Mouse (Mus musculus): Measurements from ENCODE around the gene Kcnk5.

The Kcnk5 gene

DNA sequence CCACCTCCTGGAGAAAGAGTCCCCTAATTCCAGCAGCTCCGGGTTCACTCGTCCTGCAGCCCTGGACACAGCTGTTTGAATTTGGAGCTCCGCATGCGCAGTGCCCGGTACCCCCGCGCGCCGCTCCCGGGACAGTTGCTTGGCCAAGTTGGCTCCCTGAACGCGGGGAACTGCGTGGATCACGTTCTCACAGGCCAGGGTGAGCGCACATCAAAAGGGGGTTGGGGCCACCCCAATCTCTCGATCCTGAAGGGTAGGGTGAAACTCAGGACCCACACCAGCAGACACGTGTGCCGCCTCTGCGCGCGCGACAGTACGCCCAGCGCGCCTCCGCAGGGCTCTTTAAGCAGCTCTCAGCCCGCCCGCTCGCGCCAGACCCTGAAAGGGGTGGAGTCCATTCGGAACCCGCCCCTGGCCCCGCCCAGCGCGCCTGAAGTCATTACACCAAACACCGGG, at the start of gene Kcnk5:
Gene Kcnk5, minus strand, starts transcription at position 344 of the 456 bp plus-strand sequence.
- peak; percentile 30 to 60 for DNase-seq (ENCODE audit: low spot score in 2 of 2)

DNA sequence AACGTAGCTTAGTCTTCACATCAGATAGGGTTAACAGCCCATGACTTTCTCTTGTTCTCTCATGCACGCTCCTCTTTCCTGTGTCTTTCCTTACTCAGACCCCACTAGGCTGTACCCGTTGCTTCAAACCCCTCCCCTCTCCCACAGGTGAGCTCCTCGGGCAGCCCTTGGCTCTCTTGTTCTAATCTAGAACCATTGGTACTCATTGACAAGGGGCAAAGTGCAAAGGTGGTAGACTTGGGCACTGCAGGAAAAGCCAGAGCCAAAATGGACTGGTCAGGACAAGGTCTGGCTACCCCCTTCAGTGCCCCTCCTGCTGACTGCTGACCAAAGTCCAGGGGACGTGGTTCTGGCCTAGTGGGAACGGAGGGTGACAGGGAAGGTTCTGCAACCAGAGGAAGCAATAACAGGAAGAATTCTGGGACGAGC, 48.5 kb upstream of the Kcnk5 start:
- no peak for DNase-seq (ENCODE audit: low spot score in 2 of 2)

DNA sequence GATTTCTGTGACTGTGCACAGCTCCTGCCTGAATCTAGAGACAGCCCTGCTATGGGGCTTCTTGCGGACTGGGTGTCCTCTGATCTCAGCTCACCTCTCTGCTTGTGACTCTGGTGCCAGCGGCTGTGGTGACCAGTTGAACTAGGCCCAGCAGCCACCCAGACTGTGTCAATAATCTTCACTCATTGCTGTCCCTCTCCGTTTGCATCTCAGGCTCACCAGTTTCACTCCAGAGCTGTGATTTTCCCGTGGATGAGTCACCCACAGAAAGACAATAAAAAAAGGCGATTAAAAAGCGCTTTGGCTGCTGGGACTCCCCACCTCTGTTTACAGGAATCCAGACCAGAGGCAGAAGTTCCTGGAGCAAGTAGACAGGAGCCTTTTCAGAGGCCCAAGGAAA, 47.8 kb upstream of the Kcnk5 start:
- DNase-seq (ENCODE audit: low spot score in 2 of 2): no peak

DNA sequence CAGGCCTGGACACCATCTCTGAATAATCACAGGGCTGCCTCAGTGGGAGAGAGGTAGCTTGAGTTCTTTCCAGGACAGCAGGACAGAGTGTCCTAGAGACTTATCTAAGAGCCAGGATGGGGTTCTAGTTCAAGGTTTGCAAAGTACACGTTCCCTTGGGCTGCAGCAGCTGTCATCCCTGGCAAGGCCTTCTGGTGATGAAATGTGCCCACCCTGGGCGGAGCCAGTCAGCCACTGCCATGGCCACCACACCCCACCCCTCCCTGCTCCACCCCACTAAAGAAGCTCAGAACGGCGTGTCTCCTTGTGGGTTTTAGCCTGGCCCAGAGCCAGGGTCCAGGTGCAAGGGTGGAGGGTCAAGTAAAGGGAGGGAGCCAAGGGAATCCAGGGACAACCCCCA, 46.7 kb upstream of the Kcnk5 start:
- no peak for DNase-seq (ENCODE audit: low spot score in 2 of 2)

DNA sequence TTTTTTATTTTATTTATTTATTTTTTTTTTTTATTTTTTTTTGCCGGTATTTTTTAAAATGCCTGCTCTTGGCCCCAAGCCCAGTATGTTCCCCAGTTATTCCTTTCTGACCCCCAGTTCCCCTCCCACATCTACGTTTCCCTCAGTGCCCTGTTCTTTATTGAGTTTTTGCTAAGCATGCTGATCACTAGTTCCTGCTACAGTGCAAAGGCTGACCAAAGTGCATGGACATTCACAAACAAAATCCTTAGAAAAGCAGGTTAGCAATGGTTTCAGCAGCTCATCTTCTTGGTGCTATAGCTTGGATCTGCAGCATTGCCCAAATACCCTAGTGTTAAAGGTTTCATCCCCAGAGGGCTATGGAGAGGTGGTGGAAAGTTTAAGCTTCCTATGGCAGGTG, 45.4 kb upstream of the Kcnk5 start:
- no peak for DNase-seq (ENCODE audit: low spot score in 2 of 2)

DNA sequence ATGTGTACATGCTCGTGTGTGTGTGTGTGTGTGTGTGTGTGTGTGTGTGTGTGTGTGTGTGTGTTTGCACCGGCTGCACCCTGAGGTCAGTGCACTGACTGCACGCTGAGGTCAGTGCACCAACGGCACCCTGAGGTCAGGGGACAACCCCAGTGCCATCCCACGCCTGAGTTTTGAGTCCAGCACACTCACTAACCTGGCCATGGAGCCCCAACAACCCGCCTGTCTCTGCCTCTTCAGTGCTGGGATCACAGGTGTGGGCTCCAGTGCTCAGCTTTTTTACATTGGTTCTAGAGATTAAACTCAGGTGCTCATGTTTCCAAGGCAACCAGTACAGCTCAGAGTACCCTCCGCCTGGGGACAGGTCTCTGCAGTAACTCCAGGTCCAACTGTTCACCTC, 44.9 kb upstream of the Kcnk5 start:
- no peak for DNase-seq (ENCODE audit: low spot score in 2 of 2)

DNA sequence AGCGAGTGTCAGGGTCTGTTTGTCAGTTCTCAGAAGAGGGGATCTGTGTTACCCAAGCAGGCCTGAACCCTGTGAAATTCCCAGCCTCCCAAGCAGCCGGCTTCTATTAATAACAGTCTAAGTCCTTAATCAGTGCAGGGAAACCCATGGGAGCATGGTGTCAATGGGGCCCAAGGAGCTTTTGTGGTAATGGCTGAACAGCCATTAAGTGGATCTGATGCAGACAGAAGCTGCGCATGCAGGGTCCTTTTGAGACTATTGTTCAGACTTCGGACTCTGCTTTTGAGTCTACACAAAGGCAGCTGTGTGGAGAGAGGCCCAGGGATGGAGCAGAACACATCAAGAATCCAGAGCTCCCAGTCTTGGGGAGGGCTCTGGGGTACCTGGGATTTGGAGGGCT, 43.9 kb upstream of the Kcnk5 start:
- DNase-seq (ENCODE audit: low spot score in 2 of 2): no peak

DNA sequence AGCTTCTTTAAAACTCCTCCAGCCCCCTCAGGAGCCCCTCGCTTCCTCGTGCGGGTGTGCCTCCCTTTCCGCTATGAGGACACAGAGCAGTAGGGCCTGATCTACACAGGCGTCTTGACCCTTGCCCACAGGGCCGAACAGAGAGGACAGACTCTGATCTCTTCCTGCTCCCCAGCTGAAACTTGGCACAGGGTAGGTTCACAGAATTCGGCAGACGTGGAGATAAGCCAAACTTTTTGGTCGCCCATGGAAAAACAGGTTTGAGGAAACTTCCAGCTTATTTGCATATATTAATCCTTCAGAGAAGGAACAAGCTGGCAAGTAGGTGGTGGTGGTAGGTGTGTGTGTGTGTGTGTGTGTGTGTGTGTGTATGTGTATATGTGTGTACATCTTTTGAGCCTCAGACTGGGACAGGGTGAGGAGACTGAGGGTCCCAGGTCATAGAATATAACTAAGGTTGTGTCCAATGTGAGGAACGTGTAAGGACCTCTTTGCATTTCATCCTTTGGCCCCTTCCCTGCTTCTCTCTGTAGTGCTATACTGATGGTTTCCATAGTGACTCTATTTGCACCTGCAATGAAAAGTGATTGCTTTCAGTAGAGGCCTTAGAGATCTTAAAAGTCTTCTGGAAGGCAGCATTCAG, 43.1 kb upstream of the Kcnk5 start:
- no peak for DNase-seq (ENCODE audit: low spot score in 2 of 2)

DNA sequence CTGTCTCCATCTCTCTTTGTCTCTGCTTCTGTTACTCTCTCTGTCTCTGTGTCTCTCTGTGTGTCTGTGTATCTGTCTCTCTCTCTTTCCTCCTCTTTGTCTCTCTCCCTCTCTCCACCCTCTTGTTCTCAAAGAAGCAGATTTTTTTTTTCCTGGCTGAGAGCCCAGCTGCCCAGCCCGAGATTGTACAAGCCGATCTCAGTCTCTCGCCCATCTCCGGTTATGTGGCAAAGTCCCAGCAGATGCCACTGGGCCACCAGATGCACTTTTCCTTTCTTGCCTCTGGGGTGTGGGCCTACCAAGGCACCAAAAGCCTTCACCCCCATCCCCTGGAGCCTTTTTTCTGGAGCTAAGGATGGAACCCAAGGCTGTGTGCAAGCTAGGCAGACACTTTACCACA, 42.6 kb upstream of the Kcnk5 start:
- DNase-seq (ENCODE audit: low spot score in 2 of 2): no peak

DNA sequence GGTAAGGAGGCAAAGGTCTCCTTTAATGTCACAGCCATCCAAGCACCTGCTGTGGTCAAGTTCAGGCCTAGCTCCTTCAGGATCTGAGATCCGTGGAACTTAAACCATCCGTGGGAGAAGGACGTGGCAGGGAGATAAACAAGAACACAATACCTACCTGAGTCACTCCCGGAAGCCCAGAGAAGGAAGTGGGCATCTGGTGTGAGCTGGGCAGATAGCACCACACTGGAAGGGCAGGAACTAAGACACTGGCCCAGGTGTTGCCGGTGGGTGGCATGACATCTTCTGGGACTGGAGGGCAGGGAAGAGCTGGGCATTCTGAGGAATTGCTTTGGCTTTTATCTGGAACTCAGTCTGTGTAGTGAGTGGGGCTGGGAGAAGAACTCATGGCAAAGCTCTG, 41.6 kb upstream of the Kcnk5 start:
- no peak for DNase-seq (ENCODE audit: low spot score in 2 of 2)

DNA sequence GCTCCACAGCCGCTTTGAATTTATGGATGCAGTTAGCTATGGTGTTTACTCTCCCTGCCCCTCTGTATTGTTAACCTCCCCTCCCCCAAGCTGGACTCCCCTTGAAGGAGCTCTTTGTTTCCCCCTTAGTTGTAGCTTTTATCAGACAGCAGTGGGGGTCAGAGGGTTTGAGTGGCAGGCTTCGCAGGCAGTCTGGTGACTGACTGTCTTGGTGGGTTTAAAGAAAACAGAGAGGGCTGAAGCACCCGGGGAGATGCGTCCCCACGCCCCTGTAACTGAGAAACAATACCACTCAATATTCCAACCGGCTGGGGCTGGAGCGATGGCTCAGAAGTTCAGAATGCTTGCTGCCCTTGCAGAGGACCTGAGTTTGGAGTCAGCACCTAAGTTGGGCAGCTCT, 39.5 kb upstream of the Kcnk5 start:
- no peak for DNase-seq (ENCODE audit: low spot score in 2 of 2)

DNA sequence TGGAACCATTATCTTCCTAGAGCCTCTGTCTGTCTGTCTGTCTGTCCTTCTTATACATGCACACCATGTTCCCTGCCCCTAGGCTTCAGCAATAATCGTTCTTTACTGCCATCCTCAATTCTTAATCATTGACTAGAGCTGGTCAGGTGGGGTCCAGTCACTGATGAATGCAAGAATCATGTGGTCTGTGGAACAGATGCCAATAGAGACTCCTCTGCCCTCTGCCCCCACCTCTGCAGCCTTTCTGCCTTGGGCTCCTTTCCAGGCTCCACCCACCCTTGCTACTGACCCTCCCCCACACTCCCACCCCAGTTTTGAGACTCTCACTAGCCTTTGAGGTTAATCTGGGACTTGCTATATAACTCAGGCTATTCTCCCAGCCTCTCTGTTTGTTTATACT, 38.2 kb upstream of the Kcnk5 start:
- no peak for DNase-seq (ENCODE audit: low spot score in 2 of 2)

DNA sequence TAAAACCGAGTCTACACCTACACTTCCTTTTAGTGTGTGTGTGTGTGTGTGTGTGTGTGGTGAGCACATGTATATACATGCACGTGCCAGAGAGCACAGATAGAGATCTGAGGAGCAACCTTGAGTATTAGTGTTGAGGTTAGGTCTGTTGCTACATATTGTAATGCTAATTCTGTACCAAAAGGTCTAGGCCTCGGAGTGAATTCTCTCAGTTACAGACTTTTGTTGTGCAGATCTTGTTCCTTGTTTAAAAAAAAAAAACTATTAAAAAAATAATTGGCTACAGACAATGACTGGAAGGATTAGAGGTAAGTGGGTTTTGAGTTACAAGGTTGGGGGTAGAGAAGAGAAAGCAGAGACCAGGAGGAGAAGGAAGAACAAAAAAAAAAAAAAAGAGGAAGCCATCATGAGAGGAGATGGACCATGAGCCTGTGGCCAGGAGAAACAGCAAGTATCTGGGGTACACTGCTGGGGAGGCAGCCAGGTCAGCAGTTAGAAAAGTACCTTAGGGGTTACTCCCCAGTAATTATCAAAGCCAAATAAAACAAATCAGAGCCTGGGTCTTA, 35.8 kb upstream of the Kcnk5 start:
- DNase-seq (ENCODE audit: low spot score in 2 of 2): no peak

DNA sequence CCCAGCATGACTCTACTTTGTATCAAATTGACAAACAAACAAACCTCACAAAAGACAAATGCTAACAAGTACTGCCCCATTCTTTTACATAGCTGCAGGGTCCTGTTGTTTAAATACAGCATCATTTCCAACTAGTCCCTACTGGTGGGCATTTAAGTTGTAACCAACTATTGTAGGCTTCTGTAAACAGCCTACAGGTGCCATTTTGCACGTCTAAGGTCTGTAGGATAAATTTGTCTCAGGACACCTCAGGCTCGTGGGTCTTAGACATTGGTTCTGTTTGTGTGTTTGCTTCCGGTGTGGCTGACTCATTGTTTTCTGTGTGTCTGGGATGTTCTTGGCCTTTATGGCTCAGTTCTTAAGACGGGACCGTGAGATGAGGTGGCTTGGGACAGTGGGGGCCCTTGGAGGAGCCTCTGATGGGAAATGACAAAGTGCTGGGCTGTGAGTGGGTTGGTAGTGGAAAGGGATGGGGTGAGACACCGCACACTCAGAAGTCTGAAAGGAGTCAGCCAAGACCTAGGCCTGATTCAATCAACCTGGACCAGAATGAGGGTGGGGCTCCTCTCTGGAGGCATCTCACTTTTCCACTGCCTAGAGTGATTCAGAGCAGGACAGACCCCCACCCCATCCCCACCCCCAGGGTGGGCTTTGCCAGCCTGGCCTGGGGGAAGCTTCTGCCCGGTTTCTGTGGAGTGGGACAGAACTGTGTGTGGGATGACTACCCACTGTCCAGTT, 35.1 kb upstream of the Kcnk5 start:
- no peak for DNase-seq (ENCODE audit: low spot score in 2 of 2)

DNA sequence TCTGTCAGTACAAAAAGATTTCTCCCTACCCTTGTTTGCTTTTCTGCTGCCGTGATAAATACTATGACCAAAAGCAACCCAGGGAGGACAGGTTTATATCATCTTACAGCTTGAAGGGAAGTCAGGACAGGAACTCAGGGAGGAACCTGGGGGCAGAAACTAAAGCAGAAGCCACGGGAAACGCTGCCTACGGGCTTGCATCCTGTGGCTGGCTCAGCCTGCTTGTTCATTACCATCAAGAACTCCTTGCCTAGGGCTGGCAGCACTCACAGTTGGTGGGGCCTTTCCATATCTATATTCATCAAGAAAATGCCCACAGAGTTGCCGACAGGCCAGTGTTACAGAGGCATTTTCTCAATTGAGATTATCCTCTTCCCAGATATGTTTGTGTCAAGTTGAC, 34.2 kb upstream of the Kcnk5 start:
- no peak for DNase-seq (ENCODE audit: low spot score in 2 of 2)

DNA sequence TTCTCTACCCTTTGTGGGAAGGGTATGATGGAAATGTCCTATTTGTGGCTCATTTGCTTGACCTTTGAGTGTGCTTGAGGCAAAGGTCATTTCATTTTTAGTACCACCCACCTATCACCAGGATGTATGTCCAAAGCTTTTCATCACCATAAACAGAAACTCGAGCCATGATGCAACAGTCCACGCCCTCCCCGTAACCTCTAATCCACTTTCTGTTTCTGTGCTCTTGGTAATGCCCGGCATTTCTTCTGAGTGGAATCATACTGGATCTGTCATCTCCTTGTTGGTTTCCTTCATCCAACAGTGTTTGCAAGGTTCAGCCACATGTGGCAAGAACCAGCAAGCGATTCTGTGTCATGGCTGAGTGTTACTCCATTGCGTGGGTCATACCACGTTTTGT, 32.5 kb upstream of the Kcnk5 start:
- no peak for DNase-seq (ENCODE audit: low spot score in 2 of 2)

DNA sequence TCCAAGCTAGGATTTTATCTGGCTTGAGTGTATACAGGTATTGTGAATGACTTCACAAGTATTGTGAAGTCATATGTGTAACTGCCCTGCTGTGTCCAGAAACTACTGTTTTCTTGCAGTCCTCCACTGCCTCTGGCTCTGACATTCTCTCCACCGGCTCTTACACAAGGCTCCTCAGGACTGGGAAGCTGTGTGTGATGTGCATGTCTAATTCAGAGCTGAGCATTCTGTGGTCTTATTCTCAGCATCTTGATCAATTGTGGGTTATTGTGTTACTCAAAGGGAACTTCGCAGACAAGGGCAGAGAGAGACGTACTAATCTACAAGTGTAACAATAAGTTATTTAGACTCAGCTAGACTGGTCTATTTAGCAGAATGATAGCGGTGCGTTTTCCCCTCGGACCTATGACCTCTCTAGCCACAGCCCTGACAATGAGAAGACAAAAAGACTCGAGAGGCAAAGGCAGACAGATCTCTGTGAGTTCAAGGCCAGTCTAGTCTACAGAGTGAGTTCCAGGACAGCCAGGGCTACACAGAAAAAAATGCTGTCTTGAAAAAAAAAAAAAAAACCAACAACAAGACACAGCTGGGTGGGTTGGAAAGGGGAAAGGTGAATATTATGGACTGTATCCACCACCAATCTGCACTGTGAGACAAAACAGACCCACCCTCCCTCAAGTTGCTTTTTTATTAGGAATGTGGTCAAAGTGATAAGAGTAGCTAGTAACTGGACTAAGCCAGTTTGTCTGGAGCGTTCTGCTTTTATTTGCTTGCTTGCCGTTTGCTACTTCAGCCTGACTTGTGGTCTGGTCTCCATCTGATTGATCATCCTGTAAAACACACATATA, 30.4 kb upstream of the Kcnk5 start:
- DNase-seq (ENCODE audit: low spot score in 2 of 2): no peak

DNA sequence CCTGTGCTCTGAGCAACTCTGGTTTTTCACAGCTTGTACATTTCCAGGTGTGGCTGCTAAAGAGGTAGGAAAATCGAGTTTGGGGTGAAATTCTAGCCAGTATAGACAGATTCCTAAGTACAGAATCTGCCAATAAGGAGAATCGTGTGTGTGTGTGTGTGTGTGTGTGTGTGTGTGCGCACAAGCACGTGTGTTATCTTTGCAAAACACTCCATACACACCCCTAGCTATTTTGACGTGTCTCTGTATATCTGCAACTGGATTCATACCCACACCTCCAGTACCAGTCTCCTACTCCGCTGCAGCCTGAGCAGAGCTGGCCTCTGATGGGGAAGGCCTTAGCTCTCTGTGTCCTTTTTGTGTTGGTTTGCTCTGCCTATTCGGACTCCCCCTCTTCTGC, 28.3 kb upstream of the Kcnk5 start:
- DNase-seq (ENCODE audit: low spot score in 2 of 2): no peak

DNA sequence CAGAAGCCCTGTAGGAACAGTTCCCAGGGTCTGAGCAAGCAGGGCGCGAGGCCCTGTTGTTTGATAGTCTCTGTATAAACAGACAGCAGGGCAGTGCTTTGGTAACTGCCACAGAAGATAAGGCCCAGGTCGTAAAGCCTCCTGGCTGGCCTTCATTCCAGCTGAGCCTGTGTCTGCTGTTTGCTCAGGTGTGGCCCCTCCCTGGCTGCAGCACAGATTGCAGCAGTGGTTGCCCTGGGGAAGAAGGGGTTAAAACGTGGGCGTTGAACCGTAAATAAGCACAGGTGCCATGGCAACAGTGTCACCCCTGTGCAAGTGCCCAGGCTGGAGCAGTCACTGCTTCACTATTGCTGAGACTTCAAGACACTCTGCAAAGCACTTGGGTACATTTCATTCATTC, 26.8 kb upstream of the Kcnk5 start:
- DNase-seq (ENCODE audit: low spot score in 2 of 2): no peak

DNA sequence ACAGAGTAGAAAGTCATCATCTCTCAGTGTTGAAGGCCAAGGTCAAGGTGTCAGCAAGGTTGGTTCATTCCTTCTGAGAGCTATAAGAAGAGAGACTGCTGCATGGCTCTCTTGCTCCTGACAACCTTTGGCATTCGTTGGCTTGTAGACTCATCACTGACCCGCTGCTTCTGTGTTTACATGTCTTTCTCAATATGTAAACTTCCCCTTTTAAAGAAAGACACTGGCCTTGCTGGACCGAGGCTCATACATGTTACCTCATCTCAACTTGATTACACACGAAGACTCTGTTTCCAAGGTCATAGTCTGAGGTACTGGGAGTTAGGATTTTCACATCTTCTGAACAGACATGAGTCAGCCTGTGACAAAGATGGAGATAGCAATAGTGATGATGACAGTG, 24.1 kb upstream of the Kcnk5 start:
- no peak for DNase-seq (ENCODE audit: low spot score in 2 of 2)

DNA sequence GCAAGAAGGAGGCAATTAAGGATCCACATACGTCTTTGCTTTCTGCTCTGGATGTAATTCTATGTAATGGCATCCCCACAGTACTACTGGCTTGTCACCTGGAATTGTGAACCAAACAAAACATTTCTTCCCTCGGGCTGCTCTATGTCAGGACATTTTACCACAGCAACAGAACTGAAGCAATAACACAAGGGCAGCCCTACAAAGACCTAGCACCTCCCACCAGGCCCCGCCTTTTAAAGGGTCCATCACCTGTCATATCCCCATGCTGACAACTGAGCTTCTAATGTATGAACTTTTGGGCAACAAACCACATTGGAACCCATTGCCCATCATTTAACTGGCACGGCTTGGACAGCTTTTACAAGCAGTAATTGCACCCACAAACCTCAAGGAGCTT, 21.7 kb upstream of the Kcnk5 start:
- no peak for DNase-seq (ENCODE audit: low spot score in 2 of 2)

DNA sequence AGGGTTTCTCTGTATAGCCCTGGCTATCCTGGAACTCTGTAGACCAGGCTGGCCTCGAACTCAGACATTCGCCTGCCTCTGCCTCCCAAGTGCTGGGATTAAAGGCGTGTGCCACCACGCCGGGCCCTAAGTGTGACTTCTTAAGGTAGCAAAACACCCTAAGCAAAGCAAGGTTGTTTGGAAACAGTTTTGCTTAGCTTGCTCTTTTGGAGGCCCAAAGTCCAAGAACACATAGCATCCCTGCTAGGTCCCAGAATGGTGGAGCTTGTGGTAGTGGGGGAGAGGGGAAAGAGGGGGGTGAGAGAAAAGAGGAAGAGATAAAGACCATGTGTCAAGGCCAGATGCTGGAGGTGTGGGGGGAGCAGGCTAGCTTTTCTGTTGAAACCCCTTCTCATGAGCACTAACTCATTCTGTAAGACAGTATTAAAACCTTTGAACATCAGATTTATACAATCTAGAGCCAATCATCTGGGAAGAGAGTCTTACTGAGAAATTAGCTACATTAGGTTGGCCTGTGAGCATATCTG, 21.1 kb upstream of the Kcnk5 start:
- DNase-seq (ENCODE audit: low spot score in 2 of 2): no peak
